Mouse (Mus musculus) adrenal gland, adult 8-10 months (tissue): ENCODE measurements around the gene H2afy. TPM values are rescaled to one million over a fixed set of nuclear protein-coding genes. Genes with fewer than 3 reads are reported as not detected.

Experiments used
- DNase-seq: peaks from one replicate; pipeline ENCODE4 v3.0.0; 2022
- total RNA-seq, 4 experiments: library from RNA; stranded (reverse); gene quantifications; 2 replicates each; pipeline ENCODE4 v1.2.4; 2022

H2afy gene
- total RNA-seq = 100 to 1,000 TPM; 130 to 162 (median 139) TPM

GRCm38 (mm10) chr13:56136200-56136599 is at the start of gene H2afy:
Gene H2afy (minus strand): TSS chr13:56136361.
- DNase-seq = no peak

DNA sequence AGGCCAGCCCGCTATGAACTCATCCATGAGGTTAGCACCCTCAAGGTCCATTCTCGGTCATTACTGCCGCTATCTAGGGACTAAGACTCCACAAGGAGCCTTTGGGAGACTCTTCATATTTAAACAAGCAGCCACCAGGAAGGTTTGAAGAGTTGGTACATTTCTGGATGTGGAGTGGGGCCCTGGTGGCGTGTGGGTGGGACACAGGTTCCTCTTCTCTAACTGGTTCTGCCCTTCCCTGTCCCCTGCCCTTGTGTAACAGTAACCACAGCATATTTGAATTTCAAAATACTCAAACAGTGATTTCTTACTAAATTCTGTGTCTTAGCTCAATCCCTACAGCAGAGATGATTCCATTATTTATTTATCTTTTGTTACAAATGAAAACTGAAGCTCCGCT is 47.5 kb upstream of the H2afy start:
- no peak for DNase-seq

GRCm38 (mm10) chr13:56181424-56181823 is 45.3 kb upstream of the H2afy start:
- no peak for DNase-seq

- DNase-seq = no peak
These were observed 42.4 kb upstream of the H2afy start, which contains the start of gene Tifab for GRCm38 (mm10) chr13:56178416-56179035. Gene Tifab (minus strand): TSS chr13:56178885.

GRCm38 (mm10) chr13:56176310-56176709 is 40.1 kb upstream of the H2afy start:
- DNase-seq = no peak

DNA sequence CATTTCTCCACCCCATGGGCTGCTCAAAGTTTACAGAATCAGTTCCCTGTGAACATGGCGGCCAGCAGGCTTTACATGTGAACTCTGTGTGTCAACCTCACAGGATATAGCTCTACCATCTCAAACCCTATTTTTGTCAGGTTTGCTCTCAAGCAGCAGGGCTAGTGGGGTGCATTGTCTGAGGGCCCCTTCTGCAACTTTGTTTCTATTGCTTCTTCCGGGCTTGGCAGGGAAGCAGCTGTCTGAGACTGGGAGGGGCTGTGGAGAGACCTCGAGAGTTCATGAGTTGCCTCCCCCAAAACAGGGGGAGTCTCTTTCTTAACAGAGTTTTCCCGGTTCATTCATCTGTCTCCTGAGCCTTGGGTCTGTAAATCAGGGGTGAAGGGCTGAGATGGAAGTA is 39.7 kb upstream of the H2afy start:
- no peak for DNase-seq

- no peak for DNase-seq
These were observed 36.9 kb upstream of the H2afy start for GRCm38 (mm10) chr13:56172901-56173545.

- DNase-seq = no peak
These were observed 35.9 kb upstream of the H2afy start for GRCm38 (mm10) chr13:56172106-56172505.

- DNase-seq = no peak
These were observed 32.2 kb upstream of the H2afy start for GRCm38 (mm10) chr13:56168403-56168781.

- DNase-seq = no peak
These were observed 31.6 kb upstream of the H2afy start for GRCm38 (mm10) chr13:56167446-56168402.

GRCm38 (mm10) chr13:56165561-56165960 is 29.4 kb upstream of the H2afy start:
- no peak for DNase-seq

DNA sequence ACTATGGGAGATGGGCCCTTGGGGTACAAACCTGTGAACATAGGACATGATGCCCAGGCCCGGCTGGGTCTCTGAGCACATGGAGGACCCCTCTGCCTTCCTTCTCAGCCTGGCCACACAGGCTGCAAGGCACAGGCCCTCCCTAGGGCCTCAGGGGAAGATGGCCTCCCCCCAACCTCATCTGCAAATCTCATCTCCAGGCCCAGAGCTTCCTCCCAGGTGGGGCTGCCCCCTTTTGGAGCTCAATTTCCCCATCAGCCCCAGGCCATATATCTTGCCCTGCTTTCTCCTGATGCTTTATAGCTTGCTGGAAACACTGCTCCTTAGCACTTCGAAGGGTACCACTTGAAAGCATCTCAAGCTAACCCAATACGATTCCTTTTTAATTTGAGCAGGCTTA is 28.2 kb upstream of the H2afy start:
- no peak for DNase-seq

DNA sequence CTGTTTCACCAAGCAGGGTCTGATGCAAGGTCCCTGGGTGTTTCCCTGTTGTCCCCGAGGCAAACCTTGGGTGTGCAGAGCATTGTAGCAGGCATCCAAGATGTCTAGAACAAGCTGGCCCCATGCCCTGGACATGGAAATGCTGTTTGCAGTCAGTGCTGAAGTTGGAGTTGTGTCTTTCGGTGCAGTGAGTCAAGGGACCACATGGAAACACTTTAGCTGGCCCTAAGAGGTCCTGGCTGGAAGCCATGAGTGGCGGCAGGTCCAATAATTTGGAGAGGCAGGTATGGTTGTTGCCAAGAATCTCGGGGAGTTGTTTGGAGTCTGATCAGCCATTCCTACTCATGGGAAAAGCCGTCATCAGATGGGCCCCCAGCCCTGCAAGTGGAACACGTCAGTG is 27.6 kb upstream of the H2afy start:
- DNase-seq = no peak

- DNase-seq = no peak
These were observed 26.7 kb upstream of the H2afy start for GRCm38 (mm10) chr13:56162859-56163258.

DNA sequence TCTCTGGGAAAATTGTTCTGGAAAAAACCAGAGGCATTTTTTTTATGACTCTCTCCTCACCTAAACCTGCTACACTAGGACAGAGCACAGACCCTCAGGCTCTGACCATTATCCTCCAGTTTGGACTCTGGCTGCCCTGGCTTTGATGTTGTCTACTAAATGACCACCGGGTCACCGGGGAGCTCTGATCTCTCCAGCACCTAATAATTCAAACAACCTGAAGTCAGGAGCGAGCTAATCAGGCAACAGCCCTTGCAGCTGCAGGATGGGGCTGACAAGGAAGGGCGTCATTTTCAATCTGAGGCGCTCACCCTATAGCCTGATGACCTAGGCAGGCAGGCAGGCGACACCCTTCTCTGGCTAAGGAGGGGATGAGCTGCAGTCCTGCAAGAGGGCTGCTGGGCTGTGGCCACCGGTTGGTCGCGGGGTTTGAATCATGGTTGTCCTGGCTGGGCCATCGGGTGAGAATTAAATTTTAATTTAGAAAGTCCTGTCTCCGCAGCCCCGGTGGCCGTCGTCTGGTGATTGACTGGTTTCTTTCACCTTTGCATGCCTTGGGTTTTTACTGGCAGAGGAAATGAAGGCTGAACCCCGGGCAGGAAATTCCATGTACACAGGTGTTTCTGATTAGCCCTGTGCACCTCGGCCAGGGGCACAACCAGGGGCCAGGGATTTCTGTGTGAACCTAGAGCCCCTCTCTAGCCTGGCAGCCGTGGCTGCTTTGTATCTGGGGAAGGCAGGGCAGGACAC is 23.6 kb upstream of the H2afy start:
- DNase-seq = no peak

DNA sequence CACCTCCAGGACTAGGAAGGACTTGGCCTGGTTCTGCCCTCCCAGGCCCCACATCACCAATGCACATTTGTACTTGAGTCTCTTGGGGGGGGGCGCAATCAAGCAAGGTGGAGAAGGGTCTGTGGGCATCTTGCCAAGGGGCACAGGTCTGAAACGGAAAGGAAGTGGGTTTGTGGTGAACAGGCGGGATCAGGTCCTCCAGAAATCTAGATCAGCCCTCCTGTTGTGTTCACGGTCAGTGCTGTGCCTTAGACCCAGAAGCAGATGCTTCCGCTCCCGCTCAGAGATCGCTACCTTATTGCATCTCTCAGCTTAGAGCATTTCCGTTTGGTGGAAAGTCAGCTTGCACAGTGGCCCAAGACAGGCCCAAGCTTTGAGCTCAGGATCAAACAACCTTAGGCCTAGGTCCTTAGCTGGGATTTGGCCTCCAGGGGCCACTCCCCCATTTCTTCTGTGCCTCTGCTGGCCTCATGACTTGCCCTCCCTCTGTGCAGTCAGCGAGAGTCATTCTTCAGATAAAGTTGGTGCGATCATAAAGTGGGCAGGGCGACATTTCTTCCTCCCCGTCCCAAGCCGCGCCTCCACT is 22.9 kb upstream of the H2afy start:
- no peak for DNase-seq

DNA sequence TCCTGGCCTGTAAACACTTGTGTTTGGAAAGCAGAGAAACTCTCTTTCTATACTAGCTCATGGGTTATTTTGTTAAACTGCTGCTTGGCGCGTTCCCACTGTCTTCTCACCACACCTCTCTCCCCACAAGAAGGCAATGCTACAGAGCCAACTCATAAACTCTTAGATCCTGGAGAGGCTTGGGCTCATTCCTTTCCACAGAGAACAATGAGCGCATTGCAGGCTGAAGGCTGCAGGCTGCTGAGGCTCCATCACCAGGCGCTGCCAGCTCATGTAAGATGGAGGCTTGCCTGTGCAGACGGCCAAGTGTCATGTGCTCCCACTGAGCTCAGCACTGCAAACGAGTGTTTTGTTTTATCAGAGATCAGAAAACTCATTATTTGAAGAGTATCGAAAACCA is 19.5 kb upstream of the H2afy start:
- no peak for DNase-seq

DNA sequence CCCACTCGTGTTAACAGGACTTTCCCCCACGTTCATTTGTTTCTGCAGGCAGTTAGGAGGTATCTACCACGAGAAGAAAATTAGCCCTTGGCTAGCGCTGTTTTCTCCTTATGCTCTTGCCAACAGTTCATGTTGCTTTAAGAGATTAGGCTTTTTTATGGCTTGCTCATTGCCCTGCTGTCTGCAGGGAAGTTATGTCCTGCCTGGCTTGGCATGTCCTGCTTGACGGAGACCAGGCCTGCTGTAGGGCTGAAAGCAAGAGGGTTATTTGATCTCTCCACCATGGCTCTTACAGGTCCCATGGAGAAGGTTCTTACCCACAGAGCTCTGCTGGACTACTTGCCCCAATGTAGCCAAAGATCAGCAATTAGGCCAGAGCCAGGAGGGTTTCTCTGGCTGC is 18.9 kb upstream of the H2afy start:
- DNase-seq = no peak

GRCm38 (mm10) chr13:56152773-56153460 is 16.8 kb upstream of the H2afy start:
- DNase-seq = no peak

DNA sequence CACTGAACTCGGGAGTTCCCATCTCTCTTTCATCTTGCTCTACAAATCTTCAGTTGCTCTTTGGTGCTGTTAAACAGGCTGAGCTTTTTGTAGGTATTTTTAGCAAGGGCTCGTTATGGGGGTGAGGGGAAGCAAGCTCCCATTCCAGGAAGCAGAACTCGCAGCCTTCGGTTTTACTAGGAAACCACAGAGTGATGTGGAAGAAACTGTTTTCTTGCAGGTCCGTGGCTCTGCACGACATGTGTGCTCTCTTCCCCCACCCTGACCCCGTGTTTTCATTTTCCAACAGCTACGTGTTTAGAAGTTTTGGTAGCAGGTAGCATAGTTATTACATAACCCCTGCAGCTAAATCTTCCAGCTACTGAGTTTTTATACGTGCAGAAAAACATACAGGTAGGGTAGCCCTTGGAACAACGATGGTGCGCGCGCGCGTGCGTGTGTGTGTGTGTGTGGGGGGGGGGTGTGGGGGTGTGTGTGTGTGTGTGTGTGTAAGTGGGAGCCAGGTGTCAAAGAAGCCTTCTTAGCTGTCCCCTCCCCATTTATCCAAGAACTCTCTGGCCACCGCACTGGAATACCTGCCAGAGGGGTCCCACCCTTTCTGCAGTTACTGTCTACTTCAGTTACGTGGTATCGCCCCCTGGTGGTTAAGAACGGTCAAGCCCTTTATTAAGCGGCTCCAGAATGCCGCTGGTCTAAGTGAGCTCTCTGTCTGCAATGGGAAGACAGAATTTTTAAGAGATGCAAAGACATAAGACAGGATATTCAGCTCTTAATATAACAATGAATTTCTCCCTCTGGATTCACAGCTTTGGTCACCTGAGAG is 15.5 kb upstream of the H2afy start:
- no peak for DNase-seq

DNA sequence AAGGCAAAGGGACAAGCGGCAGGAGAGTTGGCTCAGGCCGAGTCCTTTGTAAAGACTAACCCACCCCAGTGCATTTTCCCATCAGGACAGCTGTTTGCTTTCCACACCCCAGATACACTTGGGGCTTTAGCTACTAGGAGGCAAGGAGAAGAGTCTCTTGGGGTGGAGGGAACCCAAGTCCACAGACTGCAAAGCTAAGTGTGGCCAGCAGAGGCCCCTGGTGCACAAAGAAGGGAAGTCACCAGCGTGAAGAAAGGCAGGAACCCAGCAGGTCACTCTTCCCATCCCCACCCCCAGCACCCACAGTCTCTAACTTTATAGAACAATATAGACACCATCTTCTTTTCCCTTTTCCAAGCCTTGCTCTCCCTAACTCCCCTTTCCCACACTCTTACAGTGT is 9.4 kb upstream of the H2afy start:
- no peak for DNase-seq
